Mouse (Mus musculus) spleen, adult 2 months (tissue): Measurements from ENCODE around the gene Gas7.

Experiments
- CTCF ChIP-seq: fragments of 200-500 bp; IDR thresholded peaks from 2 replicates; pipeline ENCODE4 v1.5.1; 2011; ENCODE audit warnings: mild to moderate bottlenecking, inconsistent platforms; ENCODE audit not compliant: insufficient read depth, insufficient read length, insufficient replicate concordance; ENCODE audit errors: extremely low read depth
- POLR2A ChIP-seq: fragments of 200-500 bp; IDR thresholded peaks from 2 replicates; pipeline ENCODE4 v1.6.1; 2011; ENCODE audit warnings: low read depth, low read length, inconsistent platforms

GRCm38 (mm10) chr11:67523806-67524205, 68.6 kb downstream of the Gas7 start:
- TF ChIP-seq POLR2A: no peak
- TF ChIP-seq CTCF: no peak
